Mouse (Mus musculus) heart, adult 2 months (tissue): ENCODE data around the gene Ubn1.

ENCODE experiments used
- CTCF ChIP-seq: fragments of 200-600 bp; IDR thresholded peaks from 2 replicates; pipeline ENCODE4 v1.8.1; 2022; ENCODE audit warnings: antibody characterized with exemption, mild to moderate bottlenecking, moderate library complexity
- EP300 ChIP-seq: fragments of 200-500 bp; IDR thresholded peaks from 2 replicates; pipeline ENCODE4 v1.6.1; 2011; ENCODE audit warnings: low read depth, low read length, control low read depth; ENCODE audit not compliant: insufficient read depth
- POLR2A ChIP-seq: fragments of 200-500 bp; IDR thresholded peaks from 2 replicates; pipeline ENCODE4 v1.6.1; 2011; ENCODE audit warnings: mild to moderate bottlenecking, low read depth, low read length, control low read depth; ENCODE audit not compliant: insufficient read depth

- TF ChIP-seq EP300 (0 out of 2 replicates have a peak, but pooled peaks have one; percentile 22), POLR2A (0 out of 2 replicates have a peak, but pooled peaks have one; percentile 29), CTCF (no peak)
These were observed 13.1 kb upstream of the Ubn1 start for GRCm38 (mm10) chr16:5036649-5037234.
